Mouse (Mus musculus): Measurements from ENCODE around the gene Gm28539. TPM values are rescaled to one million over a fixed set of nuclear protein-coding genes. Genes with fewer than 3 reads are reported as not detected.
A peak's percentile ranks its signal among the peaks of the same experiment; 100 is the strongest.
"Not testable (repeated sequence)": the region's sequence is repeated elsewhere in the genome, so short reads cannot be mapped to it uniquely, and the experiment has no call there.

The Gm28539 gene
- polyA plus RNA-seq, 1 experiment from 2014 or later: not detected

DNA sequence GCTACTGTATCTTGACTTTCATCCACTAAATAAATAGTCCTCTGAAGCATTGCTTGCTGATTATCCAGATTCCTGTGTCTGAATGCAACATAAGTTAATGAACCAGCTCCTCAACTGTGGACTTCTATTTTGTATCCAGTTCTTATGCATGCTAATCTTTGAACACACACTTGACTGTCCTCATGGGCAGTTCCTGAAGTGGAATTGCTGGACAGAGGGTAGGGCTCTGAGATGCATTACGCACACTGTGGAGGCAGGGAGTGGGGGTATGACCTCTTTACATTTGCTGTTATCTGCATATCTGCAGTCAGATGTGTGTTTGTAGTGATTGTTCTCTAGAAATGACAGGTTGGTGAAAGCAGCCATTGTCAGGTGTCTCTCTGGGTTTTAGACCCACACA lies 91.6 kb downstream of the Gm28539 start:
- Histone ChIP-seq H3K9me3 (replicated peaks) (no peaks in the 10 kb centered on the region), H3K4me1 (no peaks in the 10 kb centered on the region), H3K27ac (no peak overlapping the region), H3K4me3 (no peak overlapping the region), H3K36me3 (ENCODE audit: poor library complexity, severe bottlenecking) (peaks cover 81% of the 10 kb centered on the region), H3K4me2 (no peak overlapping the region), H3K27me3 (no peaks in the 10 kb centered on the region), H3K9ac (no peak overlapping the region)
- no peak for ATAC-seq
- 100% methylated on average over 1 of the region's 1 CpGs for WGBS

DNA sequence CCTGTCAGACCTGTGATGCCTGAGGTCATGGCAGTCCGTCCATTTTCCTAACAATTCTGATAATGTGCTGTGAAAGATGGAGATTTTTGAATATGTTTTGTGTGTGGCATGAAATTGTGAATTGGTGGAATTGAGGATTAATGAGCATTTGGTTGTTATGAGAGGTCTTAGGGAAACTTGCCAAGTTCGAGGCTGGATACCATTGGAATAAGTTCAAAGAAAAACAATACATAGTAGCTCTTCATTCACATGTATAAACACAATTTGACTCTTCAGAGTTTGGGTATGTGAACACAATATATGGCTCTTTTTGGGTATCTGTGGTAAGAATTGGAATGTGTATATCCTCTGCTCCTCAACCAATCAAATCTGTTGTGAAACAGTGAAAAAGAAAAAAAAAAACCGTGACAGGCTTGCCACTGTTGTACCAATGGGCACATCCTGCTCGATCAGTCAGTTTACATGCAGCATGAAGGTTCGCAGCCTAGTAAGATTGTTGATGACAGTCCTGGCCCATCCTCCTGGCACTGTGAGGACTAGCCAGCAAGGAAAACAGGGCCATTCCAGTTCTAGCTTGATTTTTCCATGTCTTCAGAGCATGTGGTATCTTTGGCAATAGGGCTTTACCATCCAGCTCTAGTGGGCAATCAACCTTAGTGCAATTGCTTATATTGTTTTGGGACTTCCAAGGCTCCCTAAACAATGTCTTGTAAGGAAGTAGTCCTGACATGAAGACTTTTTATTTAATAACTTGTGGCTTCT lies 102.1 kb downstream of the Gm28539 start:
- ATAC-seq: no peak
- H3K4me3 ChIP-seq: no peak overlapping the region
- H3K27ac ChIP-seq: no peak overlapping the region
- H3K9me3 ChIP-seq (replicated peaks): no peaks in the 10 kb centered on the region
- H3K9ac ChIP-seq: no peak overlapping the region
- WGBS: 84% methylated on average over 5 of the region's 5 CpGs
- peaks cover 70% of the 10 kb centered on the region for H3K36me3 ChIP-seq (ENCODE audit: poor library complexity, severe bottlenecking)
- H3K4me1 ChIP-seq: no peaks in the 10 kb centered on the region
- no peak overlapping the region for H3K4me2 ChIP-seq
- no peaks in the 10 kb centered on the region for H3K27me3 ChIP-seq

DNA sequence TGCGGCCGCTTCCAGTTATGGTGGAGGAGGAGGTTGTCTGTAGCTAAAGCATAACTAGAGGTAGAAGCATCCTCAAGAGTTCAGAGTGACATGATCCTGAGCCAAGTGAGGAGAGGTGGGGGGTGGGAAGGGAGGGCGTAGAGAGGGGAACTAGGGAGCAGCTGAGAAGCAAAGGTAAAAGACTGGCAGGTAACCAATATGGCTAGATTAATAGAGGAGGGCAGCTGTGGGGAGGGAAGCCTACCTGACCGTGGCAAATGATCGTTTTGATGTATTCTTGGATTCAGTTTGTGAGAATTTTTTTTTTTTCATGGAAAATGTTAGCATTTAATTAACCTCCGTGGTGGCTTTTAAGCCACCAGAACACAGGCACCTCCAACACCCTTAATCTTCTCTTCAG lies 107.5 kb downstream of the Gm28539 start:
- no peak overlapping the region for H3K4me3 ChIP-seq
- H3K4me2 ChIP-seq: no peak overlapping the region
- no peak for ATAC-seq
- H3K36me3 ChIP-seq (ENCODE audit: poor library complexity, severe bottlenecking): peaks cover 73% of the 10 kb centered on the region
- no peaks in the 10 kb centered on the region for H3K9me3 ChIP-seq (replicated peaks)
- no peak overlapping the region for H3K9ac ChIP-seq
- WGBS: 89% methylated on average over 6 of the region's 6 CpGs
- no peaks in the 10 kb centered on the region for H3K27me3 ChIP-seq
- no peak overlapping the region for H3K27ac ChIP-seq
- no peaks in the 10 kb centered on the region for H3K4me1 ChIP-seq

DNA sequence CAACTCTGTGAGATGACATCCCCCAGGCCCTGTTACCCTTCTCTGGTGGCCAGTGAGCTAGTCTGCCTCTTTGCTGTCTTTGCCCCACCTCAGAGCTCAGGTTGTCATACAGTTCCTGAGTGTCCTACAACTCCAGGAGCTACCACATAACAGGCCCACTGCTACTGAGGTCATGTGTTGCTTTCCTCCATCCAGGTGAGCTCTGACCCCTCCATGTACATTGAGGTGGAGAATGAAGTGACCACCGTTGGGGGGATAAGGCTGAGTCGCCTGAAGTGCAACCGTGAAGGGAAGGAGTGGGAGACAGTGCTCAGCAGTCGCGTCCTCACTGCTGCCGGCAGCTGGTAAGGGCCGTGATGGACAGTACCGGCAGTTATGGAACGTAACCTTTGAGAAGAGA lies 112.6 kb downstream of the Gm28539 start:
- 97% methylated on average over 9 of the region's 9 CpGs for WGBS
- no peaks in the 10 kb centered on the region for H3K4me1 ChIP-seq
- no peak overlapping the region for H3K27ac ChIP-seq
- no peak overlapping the region for H3K4me2 ChIP-seq
- H3K9ac ChIP-seq: no peak overlapping the region
- no peaks in the 10 kb centered on the region for H3K9me3 ChIP-seq (replicated peaks)
- no peak overlapping the region for H3K4me3 ChIP-seq
- no peak for ATAC-seq
- H3K27me3 ChIP-seq: no peaks in the 10 kb centered on the region
- peaks cover 96% of the 10 kb centered on the region for H3K36me3 ChIP-seq (ENCODE audit: poor library complexity, severe bottlenecking)

DNA sequence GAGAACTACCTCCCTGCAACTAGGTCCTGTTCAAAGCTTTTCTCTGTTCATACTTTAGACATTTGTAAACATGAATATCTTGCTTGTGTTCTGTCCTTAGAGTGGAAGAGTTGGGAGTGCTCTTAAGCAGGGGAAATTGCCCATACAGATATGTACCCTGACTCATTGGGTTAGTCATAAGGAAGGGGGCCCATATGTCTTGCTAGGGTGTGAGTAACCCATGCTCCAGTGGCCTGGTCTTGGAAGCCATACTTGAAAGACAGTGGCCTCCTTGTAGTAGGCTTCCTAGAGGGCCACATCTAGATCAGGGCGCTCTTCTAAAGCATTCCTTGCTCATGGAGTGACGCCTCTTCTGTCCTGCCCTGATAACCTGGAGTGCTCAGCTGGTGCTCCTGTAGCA lies 114.0 kb downstream of the Gm28539 start:
- H3K36me3 ChIP-seq (ENCODE audit: poor library complexity, severe bottlenecking): peaks cover 99% of the 10 kb centered on the region
- WGBS: 97% methylated on average over 2 of the region's 2 CpGs
- no peak overlapping the region for H3K4me2 ChIP-seq
- no peaks in the 10 kb centered on the region for H3K4me1 ChIP-seq
- no peaks in the 10 kb centered on the region for H3K27me3 ChIP-seq
- no peak overlapping the region for H3K9ac ChIP-seq
- H3K9me3 ChIP-seq (replicated peaks): no peaks in the 10 kb centered on the region
- H3K4me3 ChIP-seq: no peak overlapping the region
- ATAC-seq: no peak
- H3K27ac ChIP-seq: no peak overlapping the region

DNA sequence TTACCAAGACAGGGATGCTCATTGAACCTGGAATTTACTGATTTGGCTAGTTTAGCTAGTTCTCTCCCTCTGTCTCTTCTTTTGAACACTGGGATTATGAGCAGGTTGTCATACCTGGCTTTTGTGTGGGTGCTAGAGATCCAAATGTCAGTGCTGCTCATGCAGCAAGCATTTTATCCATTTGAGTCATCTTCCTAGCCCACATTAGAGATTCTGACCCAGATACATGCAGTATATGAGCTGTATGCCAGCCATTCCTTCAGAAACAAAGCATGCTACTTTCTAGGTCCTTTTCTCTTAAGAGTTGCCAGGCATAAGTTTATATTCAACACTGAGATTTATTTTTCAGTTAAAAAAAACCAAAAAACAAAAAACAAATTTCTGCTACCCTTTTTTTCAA lies 116.4 kb downstream of the Gm28539 start:
- H3K9me3 ChIP-seq (replicated peaks): no peaks in the 10 kb centered on the region
- H3K27ac ChIP-seq: no peak overlapping the region
- no peak overlapping the region for H3K4me3 ChIP-seq
- no peaks in the 10 kb centered on the region for H3K27me3 ChIP-seq
- no peak for ATAC-seq
- H3K4me2 ChIP-seq: no peak overlapping the region
- H3K9ac ChIP-seq: no peak overlapping the region
- peaks cover 98% of the 10 kb centered on the region for H3K36me3 ChIP-seq (ENCODE audit: poor library complexity, severe bottlenecking)
- H3K4me1 ChIP-seq: no peaks in the 10 kb centered on the region

DNA sequence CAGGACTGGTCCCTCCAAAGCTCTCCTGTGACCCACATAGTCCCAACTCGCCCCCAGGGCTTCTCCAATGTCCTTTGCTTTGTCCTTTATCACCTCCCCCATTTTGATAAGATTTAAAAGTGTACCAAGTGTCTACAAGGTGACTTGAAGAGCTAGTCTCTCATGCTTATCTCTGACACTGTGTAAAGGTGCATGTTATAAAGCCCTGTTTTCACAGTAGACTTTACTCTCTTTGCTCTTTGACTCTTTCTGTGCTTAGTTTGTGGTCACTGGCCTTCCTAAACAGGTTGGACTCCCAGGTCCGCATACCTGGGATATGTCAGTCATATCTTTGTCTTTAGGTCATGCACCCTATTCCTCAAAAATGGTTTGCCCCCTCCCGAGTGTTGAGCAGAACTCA lies 118.7 kb downstream of the Gm28539 start:
- H3K9ac ChIP-seq: no peak overlapping the region
- H3K4me1 ChIP-seq: no peaks in the 10 kb centered on the region
- no peak overlapping the region for H3K4me2 ChIP-seq
- ATAC-seq: no peak
- peaks cover 86% of the 10 kb centered on the region for H3K36me3 ChIP-seq (ENCODE audit: poor library complexity, severe bottlenecking)
- no peaks in the 10 kb centered on the region for H3K27me3 ChIP-seq
- no peak overlapping the region for H3K27ac ChIP-seq
- 89% methylated on average over 3 of the region's 3 CpGs for WGBS
- H3K4me3 ChIP-seq: no peak overlapping the region
- peaks cover 3% of the 10 kb centered on the region for H3K9me3 ChIP-seq (replicated peaks)

DNA sequence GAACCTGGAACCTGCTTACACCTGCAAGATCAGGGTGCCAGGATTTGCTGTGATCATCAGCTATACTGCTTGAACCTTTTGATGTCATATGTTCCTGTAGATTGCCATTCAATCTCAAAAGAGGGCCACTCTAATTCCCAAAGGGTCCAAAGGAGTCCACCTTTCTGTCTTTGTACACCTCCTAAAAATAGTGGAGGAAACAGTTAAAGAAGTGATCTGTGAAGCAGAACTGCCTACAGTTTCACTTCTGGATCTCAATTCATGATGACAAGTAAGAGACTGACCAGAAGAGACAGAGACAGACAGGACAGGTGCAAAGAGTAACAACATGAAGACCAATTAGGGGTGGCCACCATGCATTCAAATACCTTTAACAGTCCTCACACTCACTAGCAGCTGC lies 127.1 kb downstream of the Gm28539 start:
- no peak for ATAC-seq
- Histone ChIP-seq H3K9me3 (replicated peaks) (peaks cover 32% of the 10 kb centered on the region), H3K4me1 (no peaks in the 10 kb centered on the region), H3K36me3 (ENCODE audit: poor library complexity, severe bottlenecking) (peaks cover 79% of the 10 kb centered on the region), H3K4me2 (no peak overlapping the region), H3K27ac (no peak overlapping the region), H3K4me3 (no peak overlapping the region), H3K9ac (no peak overlapping the region), H3K27me3 (no peaks in the 10 kb centered on the region)

DNA sequence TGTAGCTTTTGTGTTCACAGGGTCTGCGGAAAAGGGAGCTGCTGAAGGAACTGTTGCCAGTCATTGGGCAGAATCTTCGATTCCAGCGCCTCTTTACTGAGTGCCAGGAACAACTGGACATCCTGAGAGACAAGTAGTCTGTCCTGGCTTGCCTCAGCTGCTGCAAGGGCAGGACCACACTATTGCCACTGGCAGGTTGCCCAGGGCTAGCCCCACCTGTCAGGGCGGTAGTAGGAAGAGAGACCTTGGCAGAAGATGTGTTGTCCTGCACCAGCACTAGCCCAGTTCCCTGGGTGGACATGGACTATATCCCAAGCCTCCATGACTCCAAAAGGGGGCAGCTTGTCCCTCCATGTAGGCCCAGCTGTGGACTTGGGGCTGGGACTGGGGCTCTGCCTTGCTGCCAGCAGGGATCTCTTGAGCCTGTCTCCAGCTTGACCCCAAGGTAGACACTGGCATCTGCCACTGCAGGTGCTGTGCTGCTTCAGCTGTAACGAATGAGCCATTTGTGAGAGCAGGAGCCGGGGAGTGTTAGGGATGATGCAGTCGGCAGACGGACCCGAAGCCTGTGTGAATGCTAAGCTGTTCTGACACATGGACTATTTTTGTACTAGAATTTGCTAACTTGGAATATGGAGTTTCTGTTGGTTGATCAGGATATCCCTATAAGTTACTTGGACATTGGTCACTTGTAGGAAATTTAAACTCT lies 133.2 kb downstream of the Gm28539 start:
- H3K4me3 ChIP-seq: no peak overlapping the region
- ATAC-seq: no peak
- peaks cover 65% of the 10 kb centered on the region for H3K36me3 ChIP-seq (ENCODE audit: poor library complexity, severe bottlenecking)
- H3K4me1 ChIP-seq: no peaks in the 10 kb centered on the region
- H3K4me2 ChIP-seq: no peak overlapping the region
- H3K9me3 ChIP-seq (replicated peaks): peaks cover 10% of the 10 kb centered on the region; the same call in 1 of the 2 replicates
- no peak overlapping the region for H3K9ac ChIP-seq
- 95% methylated on average over 9 of the region's 9 CpGs for whole genome bisulfite sequencing
- no peaks in the 10 kb centered on the region for H3K27me3 ChIP-seq
- H3K27ac ChIP-seq: no peak overlapping the region

DNA sequence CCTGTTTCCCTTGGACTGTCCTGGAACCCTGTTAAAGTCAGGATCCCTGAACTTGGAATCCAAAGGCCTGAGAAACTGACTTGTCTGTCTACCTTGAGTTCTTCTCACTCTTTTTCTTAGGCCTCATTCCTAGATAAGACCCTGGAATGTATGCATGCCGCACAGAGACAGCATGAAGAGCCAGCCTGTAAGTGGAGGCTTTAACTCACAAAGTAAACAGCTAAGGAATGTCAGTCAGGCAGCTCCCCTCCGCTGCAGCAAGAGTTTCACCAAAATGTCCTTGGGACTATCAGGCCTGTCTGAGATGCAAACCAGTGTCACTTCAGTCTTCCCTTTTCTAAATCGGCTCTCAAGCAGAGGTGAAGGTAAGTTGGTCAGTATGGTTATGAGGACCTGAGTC lies 134.5 kb downstream of the Gm28539 start:
- H3K4me3 ChIP-seq: no peak overlapping the region
- peaks cover 61% of the 10 kb centered on the region for H3K36me3 ChIP-seq (ENCODE audit: poor library complexity, severe bottlenecking)
- no peak overlapping the region for H3K9ac ChIP-seq
- H3K4me1 ChIP-seq: no peaks in the 10 kb centered on the region
- H3K4me2 ChIP-seq: no peak overlapping the region
- H3K9me3 ChIP-seq (replicated peaks): 0 out of 2 replicates have a peak, but pooled peaks cover 1% of the 10 kb centered on the region
- no peak for ATAC-seq
- H3K27me3 ChIP-seq: no peaks in the 10 kb centered on the region
- 91% methylated on average over 3 of the region's 3 CpGs for whole genome bisulfite sequencing
- no peak overlapping the region for H3K27ac ChIP-seq

DNA sequence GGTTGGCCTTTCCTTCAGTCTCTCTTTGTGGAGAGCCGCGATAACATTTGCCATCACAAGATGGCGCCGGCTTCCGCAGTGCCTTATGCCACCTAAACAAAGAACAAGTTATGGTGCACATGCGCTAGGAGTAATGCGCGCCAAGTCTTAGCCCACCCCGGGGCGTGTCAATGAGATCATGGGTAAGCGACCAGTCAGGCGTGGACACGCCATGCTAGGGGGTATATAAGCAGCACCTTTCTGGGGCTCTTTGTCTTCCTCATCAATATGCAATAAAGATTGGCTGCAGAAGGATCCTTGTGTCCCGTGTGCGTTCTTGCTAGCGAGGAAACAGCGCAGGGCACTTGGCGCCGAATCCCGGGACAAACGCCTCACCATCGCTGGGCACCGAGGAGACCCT lies 139.3 kb downstream of the Gm28539 start:
- H3K4me2 ChIP-seq; H3K27ac ChIP-seq; H3K4me3 ChIP-seq; H3K27me3 ChIP-seq; H3K9me3 ChIP-seq (replicated peaks); H3K4me1 ChIP-seq; ATAC-seq; H3K9ac ChIP-seq: not testable (repeated sequence)
- 87% methylated on average over 23 of the region's 23 CpGs for WGBS
- peaks cover 32% of the 10 kb centered on the region for H3K36me3 ChIP-seq (ENCODE audit: poor library complexity, severe bottlenecking)

DNA sequence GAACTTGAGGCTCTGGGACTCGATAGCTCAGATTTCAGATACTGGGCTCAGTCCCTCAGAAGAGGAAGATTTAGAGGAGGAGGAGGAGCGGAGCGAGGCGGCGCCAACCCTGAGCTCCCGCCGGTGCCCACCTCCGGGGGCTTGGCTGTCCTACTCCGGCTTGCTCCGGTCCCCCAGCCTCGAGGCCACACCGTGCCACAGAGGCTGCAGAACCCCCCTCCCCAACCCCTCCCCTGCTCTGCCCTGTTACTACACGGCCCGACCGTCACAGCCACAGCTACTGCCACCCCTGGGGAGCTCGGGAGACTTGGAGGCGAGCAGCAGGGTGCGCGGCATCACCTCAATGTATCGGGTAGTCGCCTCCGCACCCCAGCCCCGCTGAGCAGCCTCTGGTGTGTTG lies 139.9 kb downstream of the Gm28539 start:
- H3K27ac ChIP-seq: no peak overlapping the region
- no peak overlapping the region for H3K4me2 ChIP-seq
- peaks cover 7% of the 10 kb centered on the region; the same call in 1 of the 2 replicates for H3K9me3 ChIP-seq (replicated peaks)
- H3K4me1 ChIP-seq: no peaks in the 10 kb centered on the region
- H3K4me3 ChIP-seq: no peak overlapping the region
- peak; percentile 21; the same call in 1 of the 2 replicates for ATAC-seq
- no peak overlapping the region for H3K9ac ChIP-seq
- no peaks in the 10 kb centered on the region for H3K27me3 ChIP-seq
- 84% methylated on average over 23 of the region's 23 CpGs for WGBS
- peaks cover 26% of the 10 kb centered on the region for H3K36me3 ChIP-seq (ENCODE audit: poor library complexity, severe bottlenecking)

DNA sequence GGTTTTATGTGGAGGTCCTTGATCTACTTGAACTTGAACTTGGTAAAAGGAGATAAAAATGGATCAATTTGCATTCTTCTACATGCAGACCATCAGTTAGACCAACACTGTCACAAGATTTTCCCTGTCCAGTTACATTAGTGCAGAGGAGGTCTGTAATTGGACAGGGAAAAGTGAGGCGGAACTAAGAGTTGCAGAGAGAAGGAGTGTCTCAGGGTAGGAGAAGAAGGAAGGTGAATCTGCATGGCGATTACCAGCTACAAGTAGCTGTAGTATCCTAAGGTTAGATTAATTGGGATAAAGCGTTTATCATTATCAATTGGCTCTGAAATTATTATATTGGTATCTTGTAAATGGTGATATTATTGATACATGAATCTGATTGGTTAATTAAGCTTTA lies 150.0 kb downstream of the Gm28539 start:
- no peaks in the 10 kb centered on the region for H3K4me1 ChIP-seq
- ATAC-seq: no peak
- no peaks in the 10 kb centered on the region for H3K36me3 ChIP-seq (ENCODE audit: poor library complexity, severe bottlenecking)
- H3K27ac ChIP-seq: no peak overlapping the region
- H3K4me3 ChIP-seq: no peak overlapping the region
- H3K4me2 ChIP-seq: no peak overlapping the region
- 95% methylated on average over 3 of the region's 3 CpGs for WGBS
- no peak overlapping the region for H3K9ac ChIP-seq
- no peaks in the 10 kb centered on the region for H3K9me3 ChIP-seq (replicated peaks)
- no peaks in the 10 kb centered on the region for H3K27me3 ChIP-seq
